Mouse (Mus musculus): ENCODE results near the gene Iqcd. TPM values are rescaled to one million over a fixed set of nuclear protein-coding genes. Genes with fewer than 3 reads are reported as not detected.

The Iqcd gene
- polyA plus RNA-seq (2012; rRNA removed): 2.3 and 3.1 TPM in 2 replicates

- DNase-seq (ENCODE audit: low read depth): no peak
Observed at GRCm38 (mm10) chr5:120588569-120589094, at the start of gene Iqcd, which contains the start of gene Tpcn1. Iqcd (plus strand) TSS chr5:120589016. Tpcn1 (minus strand) TSS chr5:120588673.

DNA sequence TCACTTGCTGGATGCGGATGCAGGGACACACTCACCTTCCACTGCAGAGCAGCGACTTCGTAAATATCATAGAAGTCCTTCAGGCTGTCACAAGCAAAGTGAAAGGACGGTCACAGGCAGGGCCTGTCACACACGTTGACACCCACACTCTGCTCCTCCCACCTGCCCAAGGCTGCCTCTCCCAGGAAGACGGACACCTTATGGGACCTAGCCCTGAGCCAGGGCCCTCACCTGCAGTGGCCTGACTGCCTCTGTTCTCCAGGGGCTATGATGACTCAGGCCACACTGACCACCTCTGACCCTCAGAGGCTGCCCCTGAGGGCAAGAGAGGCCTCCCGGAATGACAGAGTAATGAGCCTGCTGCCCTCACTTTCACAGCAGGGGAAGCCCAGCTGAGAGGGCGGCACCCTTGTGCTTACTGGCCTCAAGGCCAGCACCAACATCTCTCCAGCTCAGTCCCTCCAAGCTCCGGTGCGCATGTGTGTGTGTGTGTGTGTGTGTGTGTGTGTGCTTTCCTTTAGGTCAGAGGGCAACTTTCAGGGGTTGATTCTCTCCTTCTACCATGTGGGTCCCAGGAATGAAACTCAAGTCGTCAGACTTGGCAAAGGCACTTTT, 40.5 kb upstream of the Iqcd start:
- no peak for DNase-seq (ENCODE audit: low read depth)

DNA sequence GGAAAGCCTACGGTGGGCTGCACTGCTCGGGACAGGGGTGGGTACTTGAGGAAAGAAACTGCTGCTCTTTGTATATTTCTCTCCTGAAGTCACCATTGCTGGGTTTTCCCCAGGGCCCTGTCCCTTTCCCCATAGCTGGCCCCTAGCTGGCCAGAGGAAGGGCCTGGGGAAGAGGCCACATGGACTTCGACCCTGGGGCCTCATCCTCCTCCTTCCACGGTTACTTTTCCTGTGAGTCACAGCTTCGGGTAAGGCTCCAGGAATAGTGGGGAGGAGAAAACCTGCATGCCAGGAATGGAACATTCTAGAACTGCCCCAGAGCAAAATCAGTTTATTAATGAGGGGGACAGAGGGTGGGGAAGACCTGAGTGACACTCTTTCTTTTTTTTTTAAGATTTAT, 38.7 kb upstream of the Iqcd start:
- DNase-seq (ENCODE audit: low read depth): no peak

DNA sequence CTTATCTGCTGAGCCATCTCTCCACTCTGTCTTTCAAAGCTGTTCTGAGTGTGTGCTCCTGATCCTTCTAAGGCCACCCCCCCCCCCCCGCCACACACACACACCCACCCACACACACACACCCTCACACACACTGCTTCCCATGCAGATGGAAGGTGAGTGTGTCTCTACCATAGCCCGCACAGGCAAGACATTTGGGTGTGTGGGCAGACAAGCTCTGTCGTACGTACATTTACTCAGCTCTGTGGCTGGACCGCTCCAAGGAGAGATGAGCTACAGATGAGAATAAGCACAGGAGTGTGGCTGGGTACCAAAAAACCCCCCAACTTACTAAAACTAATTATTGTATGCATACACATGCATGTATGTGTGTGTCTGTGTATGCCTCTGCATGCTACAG, 38.1 kb upstream of the Iqcd start:
- no peak for DNase-seq (ENCODE audit: low read depth)

DNA sequence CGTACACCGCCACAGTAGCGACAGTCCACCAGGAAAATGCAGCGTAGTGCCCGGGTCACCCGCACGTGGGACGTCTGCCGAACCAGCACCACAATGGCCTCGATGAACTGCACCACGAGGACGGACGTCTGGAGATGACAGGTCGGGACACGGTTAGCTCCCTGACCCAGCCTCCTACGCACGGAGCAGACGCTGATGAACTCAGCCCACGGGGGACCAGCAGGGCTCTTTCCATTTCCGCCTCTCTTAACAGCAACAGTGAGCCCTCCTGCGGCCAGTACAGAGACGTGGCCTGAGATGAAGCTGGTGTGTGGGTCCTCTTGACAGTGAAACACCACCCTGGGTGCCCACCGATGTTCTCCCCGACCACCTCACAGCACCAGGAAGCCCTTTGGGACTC, 32.9 kb upstream of the Iqcd start:
- DNase-seq (ENCODE audit: low read depth): no peak

DNA sequence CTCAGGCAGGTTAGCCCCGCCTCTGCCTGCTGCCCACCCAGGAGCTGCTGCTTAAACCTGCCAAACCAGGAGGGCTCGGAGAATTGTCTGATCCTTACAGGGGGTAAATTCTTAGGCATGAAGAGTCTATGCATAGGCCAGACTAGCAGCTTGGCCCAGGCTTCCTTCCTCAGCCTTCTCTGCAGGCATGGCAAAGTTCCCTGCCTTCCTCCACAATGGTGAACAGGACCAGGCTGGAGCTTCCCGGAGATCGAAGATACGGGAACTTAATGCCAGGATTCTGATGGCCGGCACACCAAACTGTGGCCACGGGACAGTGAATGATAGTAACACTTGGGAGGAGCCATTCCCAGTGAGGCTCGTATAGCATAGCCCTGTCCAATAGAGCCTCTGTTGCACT, 30.8 kb upstream of the Iqcd start:
- DNase-seq (ENCODE audit: low read depth): no peak

GRCm38 (mm10) chr5:120558762-120559161, 30.1 kb upstream of the Iqcd start:
- no peak for DNase-seq (ENCODE audit: low read depth)

GRCm38 (mm10) chr5:120560129-120560615, 28.6 kb upstream of the Iqcd start:
- DNase-seq (ENCODE audit: low read depth): no peak

DNA sequence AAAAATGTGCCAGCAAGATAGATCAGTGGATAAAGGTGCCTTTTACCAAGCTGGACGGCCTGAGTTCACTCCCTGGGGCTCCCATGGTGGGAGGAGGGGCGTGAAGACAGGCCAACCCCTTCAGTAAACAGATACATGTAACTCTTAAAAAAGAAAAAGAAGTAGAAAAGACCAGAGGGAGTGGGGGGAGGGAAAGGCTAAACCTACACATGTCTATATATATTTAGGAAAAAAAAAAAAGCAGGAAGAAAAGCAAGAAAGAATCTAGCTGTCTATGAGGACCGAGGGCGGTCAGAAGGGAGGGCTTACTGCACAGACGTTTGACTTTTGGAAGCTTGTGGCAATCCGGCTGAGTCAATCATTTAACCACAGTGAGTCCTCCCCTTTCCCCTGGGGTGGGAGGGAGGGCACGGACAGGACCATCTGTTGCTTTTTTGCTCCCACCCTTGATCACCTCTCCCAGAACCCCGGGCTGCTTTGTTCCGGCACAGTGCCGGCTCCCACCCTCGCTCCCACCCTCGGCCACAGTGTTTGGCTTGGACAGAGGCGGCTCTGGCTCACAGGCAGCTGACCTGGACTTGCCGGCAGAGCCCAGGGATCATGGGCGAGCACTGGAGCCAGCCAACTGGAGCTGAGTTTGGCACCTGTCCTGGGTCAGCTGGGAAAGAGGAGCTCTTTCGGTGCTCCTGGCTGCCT, 28.1 kb upstream of the Iqcd start:
- peak; percentile 38 for DNase-seq (ENCODE audit: low read depth)

- no peak for DNase-seq (ENCODE audit: low read depth)
Observed at GRCm38 (mm10) chr5:120562956-120563913, 25.6 kb upstream of the Iqcd start.

- DNase-seq (ENCODE audit: low read depth): no peak
Observed at GRCm38 (mm10) chr5:120563914-120564311, 24.9 kb upstream of the Iqcd start.

- no peak for DNase-seq (ENCODE audit: low read depth)
Observed at GRCm38 (mm10) chr5:120565171-120565905, 23.5 kb upstream of the Iqcd start.

GRCm38 (mm10) chr5:120566101-120566500, 22.7 kb upstream of the Iqcd start:
- DNase-seq (ENCODE audit: low read depth): no peak

- DNase-seq (ENCODE audit: low read depth): no peak
Observed at GRCm38 (mm10) chr5:120566681-120567252, 22.0 kb upstream of the Iqcd start.

DNA sequence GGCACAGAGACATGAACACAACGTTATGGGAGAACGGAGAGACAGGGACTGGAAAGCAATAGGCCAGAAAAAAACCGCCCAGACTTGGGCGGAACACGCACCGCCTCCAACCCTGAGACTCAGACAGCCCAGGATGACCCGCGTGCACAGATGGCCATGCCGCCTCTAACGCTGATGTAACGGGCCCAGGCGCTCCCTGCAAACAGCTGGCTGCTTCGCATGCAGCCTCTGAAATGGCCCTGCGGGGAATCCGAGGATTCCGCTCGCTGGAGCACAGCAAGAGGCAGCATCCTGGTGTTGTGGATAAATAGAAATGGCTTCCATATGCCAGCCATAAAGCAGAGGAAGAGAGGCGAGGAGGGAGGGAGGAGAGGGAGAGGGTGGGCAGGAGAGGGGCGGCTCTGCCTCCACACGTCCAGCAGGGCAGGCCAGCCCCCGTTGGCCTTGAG, 21.5 kb upstream of the Iqcd start:
- no peak for DNase-seq (ENCODE audit: low read depth)

GRCm38 (mm10) chr5:120567761-120568211, 21.0 kb upstream of the Iqcd start:
- DNase-seq (ENCODE audit: low read depth): no peak

DNA sequence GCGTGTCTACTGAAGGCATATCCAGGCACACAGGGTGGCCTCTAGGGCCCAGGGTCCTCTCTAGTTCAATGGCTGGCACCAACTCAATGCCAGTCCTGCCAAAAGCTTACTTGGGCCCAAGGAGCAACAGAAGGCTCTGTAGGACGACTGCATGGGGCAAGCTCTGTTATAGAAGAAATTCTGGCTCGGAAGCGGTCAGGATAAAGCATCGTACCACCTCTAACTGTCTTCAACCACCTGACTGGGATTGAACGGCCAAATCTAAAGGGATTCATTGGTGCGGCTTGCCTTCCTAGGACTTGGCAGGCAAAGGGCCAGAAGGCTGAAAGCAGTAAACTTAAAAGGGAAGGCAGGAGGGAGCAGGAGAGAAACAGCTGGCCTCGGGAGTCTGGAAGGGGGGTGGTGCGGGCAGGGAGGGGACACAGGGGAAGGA, 20.5 kb upstream of the Iqcd start:
- DNase-seq (ENCODE audit: low read depth): no peak

- no peak for DNase-seq (ENCODE audit: low read depth)
Observed at GRCm38 (mm10) chr5:120568964-120569363, 19.9 kb upstream of the Iqcd start.

- no peak for DNase-seq (ENCODE audit: low read depth)
Observed at GRCm38 (mm10) chr5:120569791-120570190, 19.0 kb upstream of the Iqcd start.

DNA sequence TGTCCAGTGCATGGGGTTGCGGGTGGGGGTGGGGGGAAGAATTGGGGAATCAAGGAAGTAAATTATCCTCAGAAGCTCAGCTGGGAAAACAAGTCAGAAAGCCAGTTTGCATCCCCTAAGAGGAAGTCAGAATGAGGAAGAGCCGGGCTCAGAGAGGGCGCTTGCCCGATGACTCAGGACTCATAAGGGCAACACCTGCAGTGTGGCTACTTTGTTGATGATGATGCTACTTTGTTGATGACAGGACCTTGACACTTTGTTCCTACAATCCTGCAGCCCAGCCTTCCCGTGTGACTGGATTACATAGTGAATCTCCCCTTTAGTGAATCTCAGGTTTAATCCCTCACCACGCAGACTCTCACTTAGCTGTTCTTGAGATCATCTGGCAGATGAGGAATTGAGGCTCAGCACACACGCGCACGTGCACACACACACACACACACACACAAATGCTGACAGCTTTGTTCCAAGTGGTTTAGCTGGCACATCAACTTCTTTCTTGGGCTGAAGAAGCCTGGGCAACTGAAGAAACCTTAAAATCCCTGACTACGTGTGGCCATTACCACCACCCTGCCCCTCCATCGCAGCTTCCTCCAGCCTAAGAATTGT, 18.4 kb upstream of the Iqcd start:
- DNase-seq (ENCODE audit: low read depth): no peak
